Mouse (Mus musculus): ENCODE data around the gene Bpifa1. TPM values are rescaled to one million over a fixed set of nuclear protein-coding genes. Genes with fewer than 3 reads are reported as not detected.
A peak's percentile ranks its signal among the peaks of the same experiment; 100 is the strongest.
"Not testable (repeated sequence)": the region's sequence is repeated elsewhere in the genome, so short reads cannot be mapped to it uniquely, and the experiment has no call there.

Gene Bpifa1
- total RNA-seq (2021): not detected
- long read RNA-seq, experiment 1: 0 reads
- long read RNA-seq, experiment 2: 0 reads

- DNase-seq (ENCODE audit: low spot score in 2 of 2): no peak
Observed at GRCm38 (mm10) chr2:154142580-154142979, at the start of gene Bpifa1. TSS of gene Bpifa1 (plus strand) at chr2:154142880.

GRCm38 (mm10) chr2:154097734-154098133 lies 44.9 kb upstream of the Bpifa1 start:
- DNase-seq (ENCODE audit: low spot score in 2 of 2): no peak

GRCm38 (mm10) chr2:154117381-154117780 lies 25.3 kb upstream of the Bpifa1 start:
- DNase-seq (ENCODE audit: low spot score in 2 of 2): no peak

GRCm38 (mm10) chr2:154130120-154130519 lies 12.6 kb upstream of the Bpifa1 start, which contains the start of gene Bpifa3:
TSS of gene Bpifa3 (plus strand) at chr2:154130336.
- DNase-seq (ENCODE audit: low spot score in 2 of 2): no peak

- DNase-seq (ENCODE audit: low spot score in 2 of 2): peak; percentile 4 to 33
Observed at GRCm38 (mm10) chr2:154143735-154144134, 1.1 kb downstream of the Bpifa1 start.

GRCm38 (mm10) chr2:154147496-154147895 lies 4.8 kb downstream of the Bpifa1 start:
- no peak for DNase-seq (ENCODE audit: low spot score in 2 of 2)

- peak in 1 of 2 experiments; percentile 36 for DNase-seq (ENCODE audit: low spot score in 2 of 2)
Observed at GRCm38 (mm10) chr2:154158433-154158832, 15.8 kb downstream of the Bpifa1 start.

- DNase-seq (ENCODE audit: low spot score in 2 of 2): no peak
Observed at GRCm38 (mm10) chr2:154162307-154162706, 19.6 kb downstream of the Bpifa1 start, which contains the start of gene Bpifa5. TSS of gene Bpifa5 (plus strand) at chr2:154162607.

- no peak for DNase-seq (ENCODE audit: low spot score in 2 of 2)
Observed at GRCm38 (mm10) chr2:154163306-154163705, 20.6 kb downstream of the Bpifa1 start.

- DNase-seq (ENCODE audit: low spot score in 2 of 2): no peak
Observed at GRCm38 (mm10) chr2:154169172-154169571, 26.5 kb downstream of the Bpifa1 start.

GRCm38 (mm10) chr2:154171621-154172020 lies 28.9 kb downstream of the Bpifa1 start:
- no peak for DNase-seq (ENCODE audit: low spot score in 2 of 2)

- peak in 1 of 2 experiments; percentile 37 for DNase-seq (ENCODE audit: low spot score in 2 of 2)
Observed at GRCm38 (mm10) chr2:154173313-154173712, 30.6 kb downstream of the Bpifa1 start.

GRCm38 (mm10) chr2:154181900-154182299 lies 39.2 kb downstream of the Bpifa1 start:
- DNase-seq (ENCODE audit: low spot score in 2 of 2): not testable (repeated sequence)

GRCm38 (mm10) chr2:154183061-154183460 lies 40.4 kb downstream of the Bpifa1 start:
- not testable (repeated sequence) for DNase-seq (ENCODE audit: low spot score in 2 of 2)

GRCm38 (mm10) chr2:154185319-154185718 lies 42.6 kb downstream of the Bpifa1 start:
- no peak for DNase-seq (ENCODE audit: low spot score in 2 of 2)

GRCm38 (mm10) chr2:154185748-154186147 lies 43.1 kb downstream of the Bpifa1 start:
- DNase-seq (ENCODE audit: low spot score in 2 of 2): no peak

- no peak for DNase-seq (ENCODE audit: low spot score in 2 of 2)
Observed at GRCm38 (mm10) chr2:154187468-154187867, 44.8 kb downstream of the Bpifa1 start.

GRCm38 (mm10) chr2:154189877-154190434 lies 47.3 kb downstream of the Bpifa1 start:
- no peak for DNase-seq (ENCODE audit: low spot score in 2 of 2)

GRCm38 (mm10) chr2:154190546-154191258 lies 48.0 kb downstream of the Bpifa1 start, which contains the start of gene Bpifb1:
TSS of gene Bpifb1 (plus strand) at chr2:154190818.
- no peak for DNase-seq (ENCODE audit: low spot score in 2 of 2)

- no peak for DNase-seq (ENCODE audit: low spot score in 2 of 2)
Observed at GRCm38 (mm10) chr2:154192141-154192540, 49.5 kb downstream of the Bpifa1 start.

- DNase-seq (ENCODE audit: low spot score in 2 of 2): no peak
Observed at GRCm38 (mm10) chr2:154193071-154193470, 50.4 kb downstream of the Bpifa1 start.

- DNase-seq (ENCODE audit: low spot score in 2 of 2): no peak
Observed at GRCm38 (mm10) chr2:154193994-154194504, 51.4 kb downstream of the Bpifa1 start.

All from layer of hippocampus, postnatal 14 days (tissue).